Mouse (Mus musculus) hindbrain, embryonic 13.5 days (tissue): ENCODE results near the gene Enkur. TPM values are rescaled to one million over a fixed set of nuclear protein-coding genes. Genes with fewer than 3 reads are reported as not detected.

ENCODE experiments used
- ATAC-seq: fragments of 200-750 bp; cut with Nextera tagmentation; 2 replicates; pipeline ENCODE4 v1.8.0; 2017; ENCODE audit warnings: moderate TSS enrichment; ENCODE audit not compliant: low FRiP score
- H3K27ac ChIP-seq: fragments of 300-500 bp; sonication (generic); 2 replicates; pipeline ENCODE4 v1.5.1; 2015; ENCODE audit warnings: inconsistent platforms, mild to moderate bottlenecking, moderate library complexity
- H3K27me3 ChIP-seq: fragments of 300-500 bp; sonication (generic); 2 replicates; pipeline ENCODE4 v1.6.1; 2015; ENCODE audit warnings: mild to moderate bottlenecking, inconsistent platforms
- H3K36me3 ChIP-seq: fragments of 300-500 bp; sonication (generic); 2 replicates; pipeline ENCODE4 v1.6.1; 2015; ENCODE audit warnings: mild to moderate bottlenecking, inconsistent platforms
- H3K4me1 ChIP-seq: fragments of 300-500 bp; sonication (generic); replicated peaks from 2 replicates; pipeline ENCODE4 v1.6.1; 2015; ENCODE audit warnings: inconsistent platforms
- H3K4me2 ChIP-seq: fragments of 300-500 bp; sonication (generic); 2 replicates; pipeline ENCODE4 v1.6.1; 2015; ENCODE audit warnings: inconsistent platforms, mild to moderate bottlenecking, moderate library complexity
- H3K4me3 ChIP-seq: fragments of 300-500 bp; sonication (generic); 2 replicates; pipeline ENCODE4 v1.5.1; 2015; ENCODE audit warnings: mild to moderate bottlenecking, inconsistent platforms
- H3K9ac ChIP-seq: fragments of 300-500 bp; sonication (generic); 2 replicates; pipeline ENCODE4 v1.6.1; 2015; ENCODE audit warnings: mild to moderate bottlenecking, inconsistent platforms
- H3K9me3 ChIP-seq: fragments of 300-500 bp; sonication (generic); 2 replicates; pipeline ENCODE4 v1.6.1; 2016; ENCODE audit warnings: inconsistent platforms
- WGBS: fragments of 180-500 bp; shearing (Covaris S2); methylation state at CpG from one replicate; pipeline ENCODE4 v1.1.7; 2015; 5-methylcytosine and 5-hydroxymethylcytosine counted together
- polyA plus RNA-seq: library from polyadenylated mRNA; unstranded; fragments of >200 nt; fragmentation: Nextera tagmentation; extraction: Ambion mirVana; gene quantifications from 2 replicates; pipeline ENCODE4 v1.2.1, GENCODE M21; 2015

The Enkur gene
- polyA plus RNA-seq, 1 experiment from 2014 or later, result 6.0 TPM

DNA sequence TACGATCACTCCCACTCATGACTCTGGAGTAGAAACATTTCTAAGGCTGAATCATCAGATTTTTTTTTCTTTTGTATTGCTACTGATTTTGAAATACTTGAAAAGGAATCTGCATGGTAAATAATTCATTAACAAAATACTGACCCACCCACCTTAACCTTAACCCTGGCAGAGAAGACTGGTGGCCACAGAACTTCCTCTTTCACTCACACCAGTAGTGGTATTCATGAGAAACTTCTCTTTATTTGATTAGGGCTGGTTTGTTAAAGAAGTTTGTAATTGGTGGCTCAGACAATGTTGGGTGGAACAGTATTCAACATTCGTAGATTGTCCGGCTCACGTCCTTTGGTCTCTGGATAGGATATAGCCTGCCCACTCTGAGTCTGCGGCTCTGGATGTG lies 26.0 kb downstream of the Enkur start:
- WGBS, result 92% methylated on average over 5 of the region's 5 CpGs

DNA sequence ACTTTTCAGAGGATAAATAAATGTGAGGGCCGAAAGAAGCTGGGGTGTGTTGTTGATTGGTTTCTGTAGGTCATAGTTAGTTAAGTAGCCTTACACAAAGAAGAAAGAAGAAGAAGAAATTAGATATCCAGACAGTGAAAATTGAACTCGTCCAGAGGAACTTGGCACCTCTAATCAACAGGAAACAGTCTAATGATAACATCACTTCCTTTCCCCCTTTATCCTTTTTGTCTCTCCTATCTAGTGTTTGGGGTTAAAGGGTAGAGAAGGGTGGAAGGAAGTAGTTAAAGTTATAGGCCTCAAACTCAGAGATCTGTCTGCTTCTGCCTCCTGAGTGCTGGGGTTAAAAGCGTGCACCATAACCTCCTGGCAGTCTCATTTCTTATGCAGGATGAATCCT lies 32.4 kb downstream of the Enkur start:
- Histone ChIP-seq H3K4me2 (no peak overlapping the region), H3K36me3 (no peaks in the 10 kb centered on the region), H3K4me3 (no peak overlapping the region), H3K27me3 (no peaks in the 10 kb centered on the region), H3K27ac (no peak overlapping the region), H3K9me3 (no peaks in the 10 kb centered on the region), H3K9ac (no peak overlapping the region), H3K4me1 (no peaks in the 10 kb centered on the region)
- 87% methylated on average over 3 of the region's 3 CpGs for WGBS
- ATAC-seq, result no peak

More for the DNA sequence above, 26.0 kb downstream of the Enkur start:
- H3K4me1 ChIP-seq, result no peaks in the 10 kb centered on the region
- no peaks in the 10 kb centered on the region for H3K9me3 ChIP-seq
- no peak overlapping the region for H3K4me2 ChIP-seq
- no peak overlapping the region for H3K4me3 ChIP-seq
- no peak overlapping the region for H3K27ac ChIP-seq
- H3K9ac ChIP-seq, result no peak overlapping the region
- no peaks in the 10 kb centered on the region for H3K36me3 ChIP-seq
- H3K27me3 ChIP-seq, result no peaks in the 10 kb centered on the region
- ATAC-seq, result no peak

DNA sequence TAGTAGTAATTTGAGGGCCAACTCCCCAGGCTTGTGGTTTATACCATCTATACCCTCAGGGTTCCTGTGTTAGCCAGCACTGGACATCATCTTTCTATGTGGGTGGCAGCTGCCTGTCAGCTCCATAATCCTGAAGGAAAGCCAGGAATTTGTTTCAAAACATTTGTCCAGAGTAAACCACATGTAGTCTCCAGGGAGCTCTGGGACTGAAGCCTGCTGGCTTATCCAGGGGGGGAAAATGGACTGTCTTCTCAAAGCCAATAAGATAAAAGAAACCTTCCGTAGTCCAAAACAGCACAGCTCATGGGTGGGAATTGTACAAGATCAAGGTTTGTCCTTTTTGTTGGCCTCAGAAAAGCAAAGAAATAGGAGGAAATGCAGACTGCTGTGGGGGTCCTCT lies 37.2 kb downstream of the Enkur start:
- H3K9me3 ChIP-seq, result no peaks in the 10 kb centered on the region
- no peak overlapping the region for H3K4me3 ChIP-seq
- 94% methylated on average over 1 of the region's 1 CpGs for WGBS
- no peaks in the 10 kb centered on the region for H3K4me1 ChIP-seq
- H3K36me3 ChIP-seq, result no peaks in the 10 kb centered on the region
- H3K27me3 ChIP-seq, result no peaks in the 10 kb centered on the region
- H3K27ac ChIP-seq, result no peak overlapping the region
- no peak overlapping the region for H3K4me2 ChIP-seq
- ATAC-seq, result no peak
- no peak overlapping the region for H3K9ac ChIP-seq

DNA sequence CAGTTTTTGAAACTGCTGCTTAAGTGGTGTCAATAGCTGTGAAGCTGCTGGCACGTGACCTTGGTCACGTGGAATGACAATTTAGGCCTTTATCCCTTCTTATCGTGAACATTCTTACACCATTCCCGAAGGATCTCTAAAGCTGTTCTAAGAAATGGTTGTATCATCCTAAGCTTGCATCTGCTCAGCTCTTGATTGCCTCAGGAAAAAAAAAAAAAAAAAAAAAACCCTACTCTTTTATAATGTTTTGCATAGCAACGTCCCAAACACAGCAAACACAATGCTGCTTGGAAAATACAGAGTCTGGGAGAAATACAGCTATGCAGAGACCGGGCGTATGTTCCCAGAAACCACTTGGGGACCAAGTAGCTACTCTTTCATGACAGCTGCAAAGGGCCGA lies 40.9 kb downstream of the Enkur start:
- Histone ChIP-seq H3K4me2 (no peak overlapping the region), H3K9ac (no peak overlapping the region), H3K4me3 (no peak overlapping the region), H3K27me3 (no peaks in the 10 kb centered on the region), H3K4me1 (no peaks in the 10 kb centered on the region), H3K36me3 (no peaks in the 10 kb centered on the region), H3K9me3 (no peaks in the 10 kb centered on the region), H3K27ac (no peak overlapping the region)
- 78% methylated on average over 8 of the region's 8 CpGs for WGBS
- no peak for ATAC-seq

DNA sequence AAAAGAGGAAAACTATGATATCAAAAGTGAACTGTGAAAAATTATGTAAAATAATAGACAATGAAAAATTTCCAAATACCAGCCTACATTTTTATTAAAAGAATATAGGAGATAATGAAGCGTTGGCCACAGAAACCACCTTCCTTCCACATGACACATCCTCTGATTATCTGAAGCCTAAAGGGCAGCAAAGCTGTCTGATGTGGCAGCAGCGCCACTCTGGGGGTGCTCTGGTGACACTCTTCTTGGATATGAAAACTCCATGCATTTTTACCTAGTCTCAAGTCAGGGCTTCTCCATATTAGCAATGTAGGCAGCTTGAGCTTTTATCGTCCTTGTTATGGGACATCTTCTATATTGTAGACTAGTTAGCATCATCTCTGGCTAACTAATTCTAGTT lies 51.7 kb downstream of the Enkur start:
- Histone ChIP-seq H3K4me1 (no peaks in the 10 kb centered on the region), H3K36me3 (no peaks in the 10 kb centered on the region), H3K9ac (no peak overlapping the region), H3K4me2 (no peak overlapping the region), H3K27ac (no peak overlapping the region), H3K4me3 (no peak overlapping the region), H3K9me3 (no peaks in the 10 kb centered on the region), H3K27me3 (no peaks in the 10 kb centered on the region)
- no peak for ATAC-seq
- 89% methylated on average over 3 of the region's 3 CpGs for WGBS

DNA sequence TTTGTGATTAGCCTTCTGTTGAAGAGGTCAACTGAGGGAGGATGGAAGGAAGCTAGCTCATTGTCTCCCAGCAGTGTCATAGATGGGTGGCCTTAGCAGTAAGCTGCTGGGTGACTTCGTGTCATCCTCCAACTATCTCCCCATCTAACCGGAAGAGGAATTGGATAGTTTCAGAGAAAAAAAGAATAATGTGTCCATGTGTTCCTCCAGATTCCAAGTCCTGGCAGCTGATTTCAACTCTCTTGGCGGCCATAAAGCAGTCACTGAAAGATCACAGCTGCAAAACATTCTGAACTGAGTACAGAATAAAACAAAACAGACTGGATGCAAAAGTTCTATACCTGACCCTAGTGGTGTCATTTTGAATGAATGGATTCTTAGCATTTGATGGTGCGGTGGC lies 58.0 kb downstream of the Enkur start:
- H3K9me3 ChIP-seq, result no peaks in the 10 kb centered on the region
- WGBS, result 88% methylated on average over 4 of the region's 4 CpGs
- no peak overlapping the region for H3K9ac ChIP-seq
- H3K4me2 ChIP-seq, result no peak overlapping the region
- no peak overlapping the region for H3K27ac ChIP-seq
- ATAC-seq, result no peak
- no peak overlapping the region for H3K4me3 ChIP-seq
- H3K27me3 ChIP-seq, result no peaks in the 10 kb centered on the region
- H3K36me3 ChIP-seq, result no peaks in the 10 kb centered on the region
- H3K4me1 ChIP-seq, result peaks cover 6% of the 10 kb centered on the region

DNA sequence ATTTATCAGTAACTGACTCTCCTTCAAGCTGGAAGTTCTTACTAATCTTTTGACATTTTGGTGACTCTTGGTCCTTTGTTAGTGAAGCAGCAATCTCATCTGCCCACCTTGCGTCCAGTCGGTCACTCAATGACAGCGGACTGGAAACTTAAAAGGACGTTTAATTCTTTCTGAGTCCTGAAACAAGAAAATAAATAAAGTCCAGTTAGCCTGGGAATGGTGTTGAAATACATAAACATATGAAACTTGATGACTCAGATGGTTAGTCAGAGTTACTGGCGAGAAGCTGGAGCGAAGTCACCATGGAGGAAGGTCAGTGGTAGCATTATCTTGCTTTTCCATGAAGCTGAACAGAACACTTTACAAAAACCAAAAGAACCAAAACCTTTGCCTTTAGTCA lies 58.7 kb downstream of the Enkur start:
- 89% methylated on average over 6 of the region's 6 CpGs for WGBS
- no peak overlapping the region for H3K27ac ChIP-seq
- no peak overlapping the region for H3K4me2 ChIP-seq

DNA sequence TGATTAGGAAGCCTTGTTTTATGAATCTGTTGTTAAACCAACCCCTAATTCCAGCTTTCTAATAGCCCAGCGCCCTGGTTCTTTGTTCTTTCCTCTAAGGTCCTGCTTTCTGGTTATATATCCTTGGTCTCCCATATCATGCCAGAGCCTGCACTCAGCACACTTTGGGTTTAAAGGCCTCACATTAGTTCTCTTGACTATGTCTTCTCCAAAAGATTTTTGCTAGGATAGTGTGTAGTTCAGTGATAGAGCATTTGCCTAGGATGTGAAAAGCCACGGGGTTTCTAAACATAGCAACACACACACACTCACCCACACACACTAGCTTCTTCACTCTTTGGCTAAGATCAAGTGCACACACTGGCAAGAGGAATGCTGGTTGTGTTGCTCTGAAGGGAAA lies 62.5 kb downstream of the Enkur start:
- peak; percentile 22; the same call in 1 of the 2 replicates for ATAC-seq
- peak overlapping the region; percentile 96 for H3K27ac ChIP-seq
- H3K9me3 ChIP-seq, result peaks cover 4% of the 10 kb centered on the region; the same call in 1 of the 2 replicates
- peak overlapping the region; percentile 85 for H3K9ac ChIP-seq
- H3K4me1 ChIP-seq, result peaks cover 13% of the 10 kb centered on the region
- H3K36me3 ChIP-seq, result no peaks in the 10 kb centered on the region
- H3K4me3 ChIP-seq, result peak overlapping the region; percentile 60
- H3K4me2 ChIP-seq, result peak overlapping the region; percentile 85
- 12% methylated on average over 2 of the region's 2 CpGs for WGBS
- H3K27me3 ChIP-seq, result no peaks in the 10 kb centered on the region

More for the DNA sequence above, 58.7 kb downstream of the Enkur start:
- H3K4me1 ChIP-seq, result peaks cover 6% of the 10 kb centered on the region
- no peak overlapping the region for H3K4me3 ChIP-seq
- ATAC-seq, result no peak
- H3K9ac ChIP-seq, result no peak overlapping the region
- H3K27me3 ChIP-seq, result no peaks in the 10 kb centered on the region
- no peaks in the 10 kb centered on the region for H3K9me3 ChIP-seq
- no peaks in the 10 kb centered on the region for H3K36me3 ChIP-seq

DNA sequence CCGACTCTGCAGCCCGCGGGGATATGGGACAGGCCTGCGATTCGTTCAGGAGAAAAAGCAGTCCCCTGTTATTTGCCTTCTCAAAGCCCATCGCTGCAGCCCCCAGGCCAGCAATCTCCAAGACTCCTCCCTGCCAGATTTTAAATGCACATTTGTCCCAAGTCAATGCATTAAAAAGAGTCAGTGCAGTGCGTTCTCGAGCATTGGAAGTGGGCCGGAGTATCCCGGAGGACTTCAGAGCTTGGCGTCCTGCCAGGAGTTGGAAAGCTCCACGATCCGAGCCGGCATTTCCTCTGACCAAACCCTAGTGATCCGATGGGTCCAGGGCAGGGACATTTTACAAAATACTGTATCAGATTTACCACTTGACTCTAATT lies 63.0 kb downstream of the Enkur start:
- Histone ChIP-seq H3K27ac (peak overlapping the region; percentile 96), H3K4me3 (peak overlapping the region; percentile 60), H3K9me3 (peaks cover 4% of the 10 kb centered on the region; the same call in 1 of the 2 replicates), H3K36me3 (no peaks in the 10 kb centered on the region), H3K4me1 (peaks cover 13% of the 10 kb centered on the region), H3K9ac (peak overlapping the region; percentile 85), H3K27me3 (no peaks in the 10 kb centered on the region), H3K4me2 (peak overlapping the region; percentile 85)
- under 1% methylated on average over 15 of the region's 15 CpGs for WGBS
- ATAC-seq, result no peak; the same call in 1 of the 2 replicates

DNA sequence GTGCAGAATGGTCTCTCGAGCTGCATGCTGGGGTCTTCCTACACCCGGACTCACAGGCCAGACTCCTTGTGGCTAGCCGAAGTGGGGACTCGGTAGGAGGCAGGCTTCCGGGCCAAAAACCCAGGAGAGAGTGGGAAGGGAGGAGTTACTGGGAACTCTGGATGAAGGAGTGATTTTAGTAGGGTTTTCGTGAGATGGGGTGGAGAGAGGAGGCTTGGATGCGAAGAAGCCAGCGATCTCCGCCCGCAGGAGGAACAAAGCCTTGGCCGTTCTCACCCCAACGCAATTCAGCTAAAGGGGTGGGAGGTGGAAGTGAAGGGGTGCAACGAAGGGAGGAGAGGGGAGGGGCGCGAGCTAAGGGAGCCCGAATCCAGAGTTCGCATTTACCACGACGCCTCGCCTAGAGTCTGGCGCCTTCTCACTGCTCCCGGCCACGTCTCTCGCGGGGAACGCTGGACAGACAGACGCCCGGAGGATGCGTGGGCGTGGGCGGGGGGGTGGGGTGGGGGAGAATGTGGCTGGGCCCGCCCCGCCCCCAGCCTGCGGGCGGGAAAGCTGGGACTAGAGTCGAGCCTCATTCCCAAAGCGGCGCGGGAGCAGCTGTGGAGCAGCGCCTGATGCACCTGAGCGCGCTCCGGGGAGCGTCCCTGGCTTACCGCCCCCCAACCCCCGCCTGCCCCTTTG lies 63.5 kb downstream of the Enkur start:
- H3K36me3 ChIP-seq, result no peaks in the 10 kb centered on the region
- peak; percentile 90 for ATAC-seq
- H3K4me3 ChIP-seq, result peak overlapping the region; percentile 60
- WGBS, result under 1% methylated on average over 44 of the region's 46 CpGs
- no peaks in the 10 kb centered on the region for H3K27me3 ChIP-seq
- peak overlapping the region; percentile 96 for H3K27ac ChIP-seq
- H3K4me1 ChIP-seq, result peaks cover 13% of the 10 kb centered on the region
- H3K4me2 ChIP-seq, result peak overlapping the region; percentile 85
- H3K9me3 ChIP-seq, result peaks cover 4% of the 10 kb centered on the region; the same call in 1 of the 2 replicates
- H3K9ac ChIP-seq, result peak overlapping the region; percentile 85

DNA sequence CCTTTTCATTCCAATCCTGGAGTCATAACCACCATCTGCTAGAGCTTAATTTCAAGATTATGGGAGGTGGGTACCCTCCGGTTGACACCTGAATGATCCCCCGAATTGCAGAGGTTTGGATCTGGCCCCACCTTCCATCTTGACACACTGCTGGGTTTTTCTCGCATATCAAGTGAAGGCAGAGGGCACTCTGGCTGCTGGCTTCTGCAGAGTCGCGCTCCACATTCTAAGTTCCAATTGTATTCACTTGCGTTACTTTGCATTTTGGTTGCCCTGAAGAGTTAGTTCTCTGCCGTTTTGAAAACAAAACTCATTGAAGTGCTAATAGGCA lies 64.0 kb downstream of the Enkur start:
- Histone ChIP-seq H3K9me3 (peaks cover 4% of the 10 kb centered on the region; the same call in 1 of the 2 replicates), H3K4me2 (peak overlapping the region; percentile 85), H3K36me3 (no peaks in the 10 kb centered on the region), H3K27me3 (no peaks in the 10 kb centered on the region), H3K4me1 (peaks cover 13% of the 10 kb centered on the region), H3K4me3 (peak overlapping the region; percentile 60), H3K27ac (peak overlapping the region; percentile 96), H3K9ac (peak overlapping the region; percentile 85)
- peak; percentile 49 for ATAC-seq
- WGBS, result 14% methylated on average over 7 of the region's 7 CpGs
